Mouse (Mus musculus): ENCODE results near the gene Abcc4.

Abcc4 gene

GRCm38 (mm10) chr14:118506591-118507146 is 199.3 kb downstream of the Abcc4 start:
- DNase-seq (ENCODE audit: low spot score in 2 of 2), result no peak

- DNase-seq (ENCODE audit: low spot score in 2 of 2), result no peak
These were observed 209.3 kb downstream of the Abcc4 start for GRCm38 (mm10) chr14:118496767-118497166.

- no peak for DNase-seq (ENCODE audit: low spot score in 2 of 2)
These were observed 210.6 kb downstream of the Abcc4 start for GRCm38 (mm10) chr14:118495458-118495857.

- DNase-seq (ENCODE audit: low spot score in 2 of 2), result no peak
These were observed 214.3 kb downstream of the Abcc4 start for GRCm38 (mm10) chr14:118491708-118492107.

- no peak for DNase-seq (ENCODE audit: low spot score in 2 of 2)
These were observed 214.7 kb downstream of the Abcc4 start for GRCm38 (mm10) chr14:118491300-118491699.

- no peak for DNase-seq (ENCODE audit: low spot score in 2 of 2)
These were observed 215.5 kb downstream of the Abcc4 start for GRCm38 (mm10) chr14:118490525-118490924.

- DNase-seq (ENCODE audit: low spot score in 2 of 2), result no peak
These were observed 219.7 kb downstream of the Abcc4 start for GRCm38 (mm10) chr14:118486349-118486748.

GRCm38 (mm10) chr14:118485646-118486045 is 220.4 kb downstream of the Abcc4 start:
- DNase-seq (ENCODE audit: low spot score in 2 of 2), result no peak

- no peak for DNase-seq (ENCODE audit: low spot score in 2 of 2)
These were observed 223.7 kb downstream of the Abcc4 start for GRCm38 (mm10) chr14:118482320-118482719.

GRCm38 (mm10) chr14:118481779-118482178 is 224.2 kb downstream of the Abcc4 start:
- no peak for DNase-seq (ENCODE audit: low spot score in 2 of 2)

GRCm38 (mm10) chr14:118476329-118476728 is 229.7 kb downstream of the Abcc4 start:
- DNase-seq (ENCODE audit: low spot score in 2 of 2), result no peak

GRCm38 (mm10) chr14:118475100-118475454 is 230.9 kb downstream of the Abcc4 start:
- no peak for DNase-seq (ENCODE audit: low spot score in 2 of 2)

GRCm38 (mm10) chr14:118474226-118475099 is 231.6 kb downstream of the Abcc4 start:
- DNase-seq (ENCODE audit: low spot score in 2 of 2), result no peak

- no peak for DNase-seq (ENCODE audit: low spot score in 2 of 2)
These were observed 232.2 kb downstream of the Abcc4 start for GRCm38 (mm10) chr14:118473831-118474193.

GRCm38 (mm10) chr14:118473188-118473830 is 232.7 kb downstream of the Abcc4 start:
- DNase-seq (ENCODE audit: low spot score in 2 of 2), result no peak

GRCm38 (mm10) chr14:118465331-118465730 is 240.7 kb downstream of the Abcc4 start:
- no peak for DNase-seq (ENCODE audit: low spot score in 2 of 2)

- no peak for DNase-seq (ENCODE audit: low spot score in 2 of 2)
These were observed 241.6 kb downstream of the Abcc4 start for GRCm38 (mm10) chr14:118464401-118464800.

GRCm38 (mm10) chr14:118452572-118452971 is 253.4 kb downstream of the Abcc4 start:
- DNase-seq (ENCODE audit: low spot score in 2 of 2), result no peak

- no peak for DNase-seq (ENCODE audit: low spot score in 2 of 2)
These were observed 265.9 kb downstream of the Abcc4 start for GRCm38 (mm10) chr14:118440155-118440554.

GRCm38 (mm10) chr14:118437156-118437931 is 268.7 kb downstream of the Abcc4 start:
- DNase-seq (ENCODE audit: low spot score in 2 of 2), result no peak

GRCm38 (mm10) chr14:118436791-118437155 is 269.2 kb downstream of the Abcc4 start:
- DNase-seq (ENCODE audit: low spot score in 2 of 2), result no peak

- DNase-seq (ENCODE audit: low spot score in 2 of 2), result no peak
These were observed 270.2 kb downstream of the Abcc4 start for GRCm38 (mm10) chr14:118435676-118436330.

Measured in urinary bladder, postnatal 4 days (tissue).